Mouse (Mus musculus) urinary bladder, adult 2 months (tissue): ENCODE data around the gene Afmid. TPM values are rescaled to one million over a fixed set of nuclear protein-coding genes. Genes with fewer than 3 reads are reported as not detected.
A peak's percentile ranks its signal among the peaks of the same experiment; 100 is the strongest.
"Not testable (repeated sequence)": the region's sequence is repeated elsewhere in the genome, so short reads cannot be mapped to it uniquely, and the experiment has no call there.

Source experiments
- DNase-seq: peaks from one replicate; pipeline ENCODE4 v3.0.0; 2022; ENCODE audit warnings: low spot score
- polyA plus RNA-seq: library from polyadenylated mRNA; depleted of rRNA; stranded (reverse); fragments of >200 nt; gene quantifications from 2 replicates; pipeline ENCODE4 v1.2.3, GENCODE M21; 2012

The Afmid gene
- polyA plus RNA-seq, 1 experiment: 11.8 TPM

GRCm38 (mm10) chr11:117794035-117794551, 31.6 kb upstream of the Afmid start:
- no peak for DNase-seq

DNA sequence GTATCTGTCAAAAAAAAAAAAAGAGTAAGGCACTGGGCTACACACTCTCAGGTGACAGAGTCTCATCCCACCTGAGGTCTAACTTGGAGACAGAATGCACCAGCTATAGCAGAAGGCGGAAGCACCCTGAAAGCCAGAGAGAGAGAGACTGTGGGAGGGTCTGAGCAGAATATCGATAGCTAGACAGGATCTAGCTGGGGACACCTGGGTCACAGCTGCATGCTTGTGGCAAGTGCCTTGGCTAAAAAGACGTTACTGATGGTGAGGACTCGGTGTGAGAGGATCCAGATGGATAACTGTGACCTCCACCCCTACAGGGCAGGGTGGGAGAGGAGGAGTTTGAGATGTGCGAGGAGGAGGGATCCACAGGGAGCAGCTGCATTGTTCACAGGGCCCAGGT, 28.8 kb upstream of the Afmid start:
- no peak for DNase-seq

DNA sequence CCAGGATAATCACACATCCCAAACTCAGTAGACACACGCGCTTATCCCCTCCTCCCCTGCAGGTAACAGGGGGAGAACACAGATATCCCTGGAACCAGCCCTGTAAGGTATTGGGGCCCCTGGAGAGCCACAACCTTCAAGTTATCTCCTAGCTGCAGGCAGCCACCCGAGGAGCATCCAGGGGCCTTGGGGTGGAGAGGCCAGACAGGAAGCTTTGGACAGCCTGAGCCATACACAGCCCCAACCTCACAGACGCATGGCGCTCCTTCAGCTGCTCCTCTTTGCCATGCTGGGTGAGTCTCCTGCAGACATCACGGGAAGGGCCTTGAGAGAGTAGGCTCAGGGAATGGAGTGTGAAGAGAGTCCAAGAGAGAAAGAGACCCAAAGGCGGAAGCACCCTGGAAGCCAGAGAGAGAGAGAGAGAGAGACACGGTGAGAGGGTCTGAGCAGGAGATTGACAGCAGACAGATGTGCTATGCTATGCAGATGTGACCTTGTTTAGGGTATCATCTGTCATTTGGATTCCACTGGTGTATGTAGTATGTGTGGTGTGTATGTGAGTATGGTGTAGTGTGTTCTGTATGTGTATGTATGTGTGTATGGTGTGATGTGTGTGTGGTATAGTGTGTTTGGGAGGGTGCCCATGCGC, 28.1 kb upstream of the Afmid start, which contains the start of gene 6030468B19Rik:
TSS of gene 6030468B19Rik (plus strand) at position 150 of the 649 bp plus-strand sequence.
- DNase-seq: no peak

DNA sequence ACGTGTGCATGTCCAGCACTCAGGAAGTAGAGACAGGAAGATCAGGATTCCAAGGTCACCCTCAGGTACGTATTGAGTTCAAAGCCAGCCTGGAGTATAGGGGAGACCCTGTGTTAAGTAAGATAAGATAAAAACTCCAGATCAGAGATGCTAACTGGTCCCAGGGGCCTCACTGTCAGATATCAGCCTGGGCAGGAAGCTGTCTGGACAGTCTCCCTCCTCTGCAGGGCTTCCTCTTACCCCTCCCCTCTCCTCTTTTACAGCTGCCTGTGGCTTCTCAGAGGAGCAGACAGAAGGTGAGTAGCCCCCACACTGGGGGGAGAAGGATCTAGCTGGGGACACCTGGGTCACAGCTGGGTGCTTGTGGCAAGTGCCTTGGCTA, 27.6 kb upstream of the Afmid start:
- no peak for DNase-seq

GRCm38 (mm10) chr11:117799174-117799573, 26.6 kb upstream of the Afmid start:
- DNase-seq: no peak

GRCm38 (mm10) chr11:117800038-117800437, 25.7 kb upstream of the Afmid start:
- DNase-seq: no peak

GRCm38 (mm10) chr11:117801650-117802049, 24.1 kb upstream of the Afmid start:
- DNase-seq: no peak

DNA sequence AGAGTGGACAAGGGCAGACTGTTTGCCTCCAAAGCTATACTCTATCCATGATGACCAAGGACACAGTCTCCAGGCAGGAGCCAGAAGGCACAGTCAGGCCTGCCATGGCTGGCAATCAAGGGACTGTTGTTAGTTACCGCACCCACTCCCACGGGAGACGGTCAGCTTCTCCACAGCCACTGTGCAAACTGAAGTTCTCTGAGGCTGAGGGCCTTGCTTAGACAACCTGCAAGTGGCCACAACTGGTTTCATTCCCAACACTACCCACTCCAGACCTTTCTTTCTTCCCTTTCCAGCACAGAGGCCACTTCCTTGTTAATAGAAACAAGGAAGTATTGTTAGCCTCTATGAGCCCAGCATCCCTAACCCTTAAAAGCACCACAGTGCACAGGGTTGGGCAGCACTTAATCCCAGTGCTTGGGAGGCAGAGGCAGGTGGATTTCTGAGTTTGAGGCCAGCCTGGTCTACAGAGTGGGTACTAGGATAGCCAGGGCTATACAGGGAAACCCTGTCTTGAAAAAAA, 22.5 kb upstream of the Afmid start:
- no peak for DNase-seq

GRCm38 (mm10) chr11:117806781-117807180, 18.9 kb upstream of the Afmid start:
- no peak for DNase-seq

GRCm38 (mm10) chr11:117809407-117810311, 16.1 kb upstream of the Afmid start, which contains the start of the genes Gm20708 and Syngr2:
TSS of gene Gm20708 (plus strand) at chr11:117809668.
TSS of gene Syngr2 (plus strand) at chr11:117809668.
- peak; percentile 70 for DNase-seq

GRCm38 (mm10) chr11:117810401-117811046, 15.2 kb upstream of the Afmid start:
- DNase-seq: peak; percentile 73

- no peak for DNase-seq
These were observed 11.9 kb upstream of the Afmid start for GRCm38 (mm10) chr11:117813867-117814266.

DNA sequence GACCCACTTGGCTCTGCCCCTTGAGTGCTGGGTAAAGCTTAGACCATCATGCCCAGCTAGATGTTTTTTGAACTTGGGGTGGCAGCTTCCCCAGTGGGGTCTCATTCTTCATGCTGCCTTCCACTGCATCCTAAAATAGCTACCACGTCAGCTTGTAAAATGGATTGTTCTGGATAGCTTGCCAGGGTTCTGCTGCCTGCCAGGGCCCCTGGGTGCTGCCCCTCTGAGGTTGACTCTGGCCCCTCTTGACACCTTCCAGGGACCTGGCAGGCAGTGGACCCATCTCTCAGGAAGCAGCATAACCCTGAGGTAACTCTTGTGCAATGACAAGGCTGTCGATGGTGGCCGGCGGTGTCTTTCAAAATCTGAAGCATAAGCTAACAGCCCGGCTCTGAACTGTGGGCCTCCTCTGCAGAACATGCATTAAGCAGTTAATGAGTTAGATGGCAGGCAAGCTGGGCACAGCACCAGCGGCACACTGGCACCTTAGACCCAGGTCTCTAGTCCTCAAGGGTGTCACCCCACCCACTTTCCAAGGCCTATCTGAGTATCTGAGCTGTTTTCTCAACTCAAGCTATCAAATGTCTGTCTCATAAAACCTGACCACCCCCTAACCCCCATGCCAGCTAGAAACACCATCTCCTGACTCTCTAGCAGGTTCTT, 10.9 kb upstream of the Afmid start:
- DNase-seq: no peak

GRCm38 (mm10) chr11:117815850-117816249, 9.9 kb upstream of the Afmid start:
- DNase-seq: not testable (repeated sequence)

- DNase-seq: no peak
These were observed 9.2 kb upstream of the Afmid start for GRCm38 (mm10) chr11:117816389-117816996.

- DNase-seq: no peak
These were observed 6.6 kb upstream of the Afmid start for GRCm38 (mm10) chr11:117819095-117819494.

GRCm38 (mm10) chr11:117820173-117820572, 5.6 kb upstream of the Afmid start:
- DNase-seq: no peak

GRCm38 (mm10) chr11:117821868-117822267, 3.9 kb upstream of the Afmid start:
- DNase-seq: no peak

DNA sequence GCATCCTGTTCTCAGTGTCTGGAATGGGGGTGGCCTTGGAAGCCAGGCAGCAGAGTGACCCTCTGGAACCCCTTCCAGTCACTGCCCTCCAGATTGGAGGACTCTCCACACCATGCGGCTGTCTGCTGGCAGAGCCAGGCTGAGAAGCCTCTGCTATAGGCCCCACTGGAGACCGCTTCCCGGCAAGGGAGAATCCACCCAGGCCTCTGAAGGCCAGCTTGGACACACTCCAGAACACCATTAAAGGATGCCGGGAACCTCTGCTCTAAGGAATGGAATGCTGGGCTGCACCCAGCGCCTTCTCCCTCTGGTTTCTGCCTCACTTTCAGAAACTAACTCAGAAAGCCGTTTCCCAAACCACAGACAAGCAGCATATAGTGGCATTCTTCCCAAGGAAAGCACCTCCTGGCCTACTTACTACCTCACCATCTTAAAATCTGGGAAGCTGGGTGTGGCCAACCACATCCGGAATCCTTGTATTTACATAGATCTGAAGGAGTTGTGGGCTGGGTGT, 2.9 kb upstream of the Afmid start:
- DNase-seq: no peak

DNA sequence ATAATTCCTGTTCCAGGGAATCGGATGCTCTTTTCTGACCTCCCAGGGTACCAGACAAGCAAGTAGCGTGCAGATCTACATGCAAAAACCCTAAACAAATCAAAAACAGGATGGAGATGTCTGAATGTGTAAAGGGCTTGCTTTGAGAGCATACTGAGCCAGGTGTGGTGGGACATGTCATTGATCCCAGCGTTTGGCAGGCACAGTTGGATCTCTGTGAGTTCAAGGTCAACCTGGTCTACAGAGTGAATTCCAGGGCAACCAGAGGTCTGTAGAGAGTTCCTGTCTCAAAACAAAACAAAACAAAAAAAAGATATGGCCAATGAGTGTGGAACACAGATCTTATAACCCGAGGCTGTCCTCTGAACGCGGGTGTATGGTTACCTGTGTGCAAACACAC, 2.3 kb upstream of the Afmid start:
- DNase-seq: no peak
